Mouse (Mus musculus): ENCODE results near the gene Rnf135. TPM values are rescaled to one million over a fixed set of nuclear protein-coding genes. Genes with fewer than 3 reads are reported as not detected.

Rnf135 gene
- polyA plus RNA-seq, 1 experiment from 2014 or later, result 8.4 TPM

DNA sequence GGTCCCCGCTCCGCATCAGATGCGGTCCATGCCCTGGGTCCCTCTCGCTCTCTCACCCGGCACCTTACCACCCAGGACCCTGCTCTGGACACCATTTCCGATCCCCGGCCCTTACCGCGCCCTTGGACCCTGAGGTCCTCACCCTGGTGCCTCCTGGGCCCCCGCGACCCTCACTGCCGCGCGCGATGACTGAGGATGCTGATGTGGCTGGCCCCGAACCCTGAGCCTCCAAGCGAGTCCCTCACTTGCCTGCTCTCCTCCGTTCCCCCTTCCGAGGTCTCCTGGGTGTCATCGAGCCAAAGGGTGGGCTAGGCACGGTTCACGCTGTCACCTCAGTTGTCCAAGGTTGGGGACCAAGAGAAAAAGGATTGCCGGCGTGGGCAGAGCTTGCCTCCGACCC lies 29.1 kb upstream of the Rnf135 start:
- Histone ChIP-seq H3K27me3 (ENCODE audit: control insufficient read depth, insufficient read depth, low read length) (peaks cover 23% of the 10 kb centered on the region), H3K4me3 (ENCODE audit: low read depth, low read length) (peak overlapping the region; percentile 50), H3K4me1 (ENCODE audit: control insufficient read depth, insufficient read depth, low read length) (peaks cover 5% of the 10 kb centered on the region; the same call in 1 of the 2 replicates), H3K9ac (replicated peaks; ENCODE audit: low read depth, low read length) (0 out of 2 replicates have a peak overlapping the region, but pooled peaks have one; percentile 3), H3K9me3 (ENCODE audit: control insufficient read depth, low read depth, low read length) (no peaks in the 10 kb centered on the region), H3K36me3 (ENCODE audit: control insufficient read depth, insufficient read depth, low read length) (no peaks in the 10 kb centered on the region), H3K27ac (ENCODE audit: low read length) (no peak overlapping the region), H3K4me2 (replicated peaks; ENCODE audit: low read depth, low read length) (peak overlapping the region; percentile 78)
- no peak for ATAC-seq (ENCODE audit: insufficient number of reproducible peaks, insufficient read depth, low FRiP score, low read depth)
- 29% methylated on average over 25 of the region's 25 CpGs for WGBS

DNA sequence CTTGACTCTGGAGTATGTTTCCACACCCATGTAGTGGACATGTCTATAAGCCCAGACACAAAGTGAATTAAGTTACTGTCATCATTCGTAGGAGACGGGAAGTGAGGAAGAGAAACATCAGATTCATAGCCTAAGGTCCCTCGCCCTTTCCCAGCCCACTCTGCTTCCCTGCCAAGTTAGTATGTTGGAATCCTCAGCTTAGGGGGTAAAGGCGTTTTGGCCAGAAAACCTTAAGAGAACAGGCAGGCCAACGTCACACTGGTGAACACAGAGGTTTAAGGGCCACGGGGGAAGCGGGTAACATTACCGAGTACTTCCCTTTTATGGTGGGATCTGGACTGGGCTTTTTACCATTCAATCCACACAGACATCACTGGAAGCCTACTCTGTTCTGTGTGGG lies 28.1 kb upstream of the Rnf135 start:
- H3K27ac ChIP-seq (ENCODE audit: low read length), result no peak overlapping the region
- no peak overlapping the region for H3K4me2 ChIP-seq (replicated peaks; ENCODE audit: low read depth, low read length)
- ATAC-seq (ENCODE audit: insufficient number of reproducible peaks, insufficient read depth, low FRiP score, low read depth), result no peak
- no peaks in the 10 kb centered on the region for H3K36me3 ChIP-seq (ENCODE audit: control insufficient read depth, insufficient read depth, low read length)
- no peaks in the 10 kb centered on the region for H3K9me3 ChIP-seq (ENCODE audit: control insufficient read depth, low read depth, low read length)
- H3K9ac ChIP-seq (replicated peaks; ENCODE audit: low read depth, low read length), result no peak overlapping the region
- peaks cover 5% of the 10 kb centered on the region; the same call in 1 of the 2 replicates for H3K4me1 ChIP-seq (ENCODE audit: control insufficient read depth, insufficient read depth, low read length)
- H3K27me3 ChIP-seq (ENCODE audit: control insufficient read depth, insufficient read depth, low read length), result peaks cover 23% of the 10 kb centered on the region
- WGBS, result 84% methylated on average over 8 of the region's 8 CpGs
- no peak overlapping the region for H3K4me3 ChIP-seq (ENCODE audit: low read depth, low read length)

DNA sequence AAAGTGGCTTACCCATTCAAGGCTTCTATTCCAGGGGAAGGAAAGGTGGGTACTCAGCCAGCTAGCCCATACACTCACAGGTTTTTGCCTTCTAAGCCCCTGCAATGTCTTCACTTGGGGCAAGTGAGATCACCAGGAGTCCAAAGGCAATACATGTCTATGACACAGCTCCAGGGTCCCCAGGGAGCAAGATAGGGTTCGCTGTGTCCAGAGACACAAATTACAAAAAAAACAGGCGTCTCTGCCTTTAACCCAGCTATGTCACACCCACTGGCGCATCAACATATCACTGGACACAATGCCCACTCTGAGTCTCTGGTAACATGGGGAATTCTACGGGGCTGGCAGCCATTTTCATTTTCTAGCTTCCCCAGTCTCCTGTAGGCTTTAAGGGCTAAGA lies 27.7 kb upstream of the Rnf135 start:
- no peak overlapping the region for H3K4me3 ChIP-seq (ENCODE audit: low read depth, low read length)
- H3K4me1 ChIP-seq (ENCODE audit: control insufficient read depth, insufficient read depth, low read length), result peaks cover 5% of the 10 kb centered on the region; the same call in 1 of the 2 replicates
- ATAC-seq (ENCODE audit: insufficient number of reproducible peaks, insufficient read depth, low FRiP score, low read depth), result no peak
- H3K9ac ChIP-seq (replicated peaks; ENCODE audit: low read depth, low read length), result no peak overlapping the region
- WGBS, result 82% methylated on average over 4 of the region's 4 CpGs
- peaks cover 23% of the 10 kb centered on the region for H3K27me3 ChIP-seq (ENCODE audit: control insufficient read depth, insufficient read depth, low read length)
- H3K27ac ChIP-seq (ENCODE audit: low read length), result no peak overlapping the region
- H3K4me2 ChIP-seq (replicated peaks; ENCODE audit: low read depth, low read length), result no peak overlapping the region
- H3K36me3 ChIP-seq (ENCODE audit: control insufficient read depth, insufficient read depth, low read length), result no peaks in the 10 kb centered on the region
- H3K9me3 ChIP-seq (ENCODE audit: control insufficient read depth, low read depth, low read length), result no peaks in the 10 kb centered on the region

DNA sequence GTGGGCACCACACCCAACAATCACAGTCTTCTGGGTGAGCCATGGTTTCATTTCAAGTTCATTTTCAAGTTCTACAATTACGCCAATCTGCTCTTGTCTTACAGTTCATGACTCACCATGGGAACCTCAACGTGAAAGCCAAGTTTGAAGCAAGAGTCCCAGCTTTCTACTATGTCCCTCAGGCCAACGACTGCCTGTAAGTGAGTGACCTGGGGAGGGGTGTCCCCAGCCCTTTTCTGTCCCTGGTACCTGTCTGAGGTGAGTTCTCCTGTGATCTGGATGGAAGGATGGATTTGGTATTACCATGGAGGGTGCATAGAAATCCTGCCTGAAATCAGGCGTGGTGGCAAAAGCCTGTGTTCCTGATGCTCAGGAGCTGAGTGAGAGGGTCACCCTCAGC lies 26.8 kb upstream of the Rnf135 start:
- ATAC-seq (ENCODE audit: insufficient number of reproducible peaks, insufficient read depth, low FRiP score, low read depth), result no peak
- Histone ChIP-seq H3K36me3 (ENCODE audit: control insufficient read depth, insufficient read depth, low read length) (no peaks in the 10 kb centered on the region), H3K27me3 (ENCODE audit: control insufficient read depth, insufficient read depth, low read length) (peaks cover 23% of the 10 kb centered on the region), H3K4me2 (replicated peaks; ENCODE audit: low read depth, low read length) (no peak overlapping the region), H3K9ac (replicated peaks; ENCODE audit: low read depth, low read length) (no peak overlapping the region), H3K9me3 (ENCODE audit: control insufficient read depth, low read depth, low read length) (no peaks in the 10 kb centered on the region), H3K4me3 (ENCODE audit: low read depth, low read length) (no peak overlapping the region), H3K4me1 (ENCODE audit: control insufficient read depth, insufficient read depth, low read length) (peaks cover 5% of the 10 kb centered on the region; the same call in 1 of the 2 replicates), H3K27ac (ENCODE audit: low read length) (no peak overlapping the region)
- WGBS, result 85% methylated on average over 4 of the region's 4 CpGs

DNA sequence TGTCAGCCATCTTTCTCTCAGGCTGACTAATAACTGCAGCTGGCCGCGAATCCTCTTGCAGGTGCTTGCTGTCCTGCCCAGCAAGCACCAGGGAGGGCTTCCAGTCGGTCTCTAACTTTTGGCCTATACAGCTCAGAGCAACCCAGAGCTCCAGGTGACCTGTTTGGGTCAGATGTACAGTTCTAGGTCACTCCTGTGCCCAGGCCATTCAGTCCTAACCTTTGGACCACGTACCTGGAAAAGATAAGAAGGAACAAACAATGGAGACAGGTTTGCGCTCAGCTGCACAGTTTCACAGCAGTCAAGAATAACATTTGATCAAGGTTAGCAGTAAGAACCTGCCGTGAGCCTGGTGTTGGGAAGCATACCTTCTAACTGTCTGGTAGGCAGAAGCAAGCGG lies 24.6 kb upstream of the Rnf135 start:
- ATAC-seq (ENCODE audit: insufficient number of reproducible peaks, insufficient read depth, low FRiP score, low read depth), result no peak
- H3K36me3 ChIP-seq (ENCODE audit: control insufficient read depth, insufficient read depth, low read length), result no peaks in the 10 kb centered on the region
- 70% methylated on average over 7 of the region's 7 CpGs for WGBS
- H3K9ac ChIP-seq (replicated peaks; ENCODE audit: low read depth, low read length), result no peak overlapping the region
- no peak overlapping the region for H3K4me3 ChIP-seq (ENCODE audit: low read depth, low read length)
- H3K9me3 ChIP-seq (ENCODE audit: control insufficient read depth, low read depth, low read length), result no peaks in the 10 kb centered on the region
- H3K27me3 ChIP-seq (ENCODE audit: control insufficient read depth, insufficient read depth, low read length), result peaks cover 13% of the 10 kb centered on the region
- H3K4me1 ChIP-seq (ENCODE audit: control insufficient read depth, insufficient read depth, low read length), result peaks cover 3% of the 10 kb centered on the region; the same call in 1 of the 2 replicates
- H3K27ac ChIP-seq (ENCODE audit: low read length), result no peak overlapping the region
- no peak overlapping the region for H3K4me2 ChIP-seq (replicated peaks; ENCODE audit: low read depth, low read length)

DNA sequence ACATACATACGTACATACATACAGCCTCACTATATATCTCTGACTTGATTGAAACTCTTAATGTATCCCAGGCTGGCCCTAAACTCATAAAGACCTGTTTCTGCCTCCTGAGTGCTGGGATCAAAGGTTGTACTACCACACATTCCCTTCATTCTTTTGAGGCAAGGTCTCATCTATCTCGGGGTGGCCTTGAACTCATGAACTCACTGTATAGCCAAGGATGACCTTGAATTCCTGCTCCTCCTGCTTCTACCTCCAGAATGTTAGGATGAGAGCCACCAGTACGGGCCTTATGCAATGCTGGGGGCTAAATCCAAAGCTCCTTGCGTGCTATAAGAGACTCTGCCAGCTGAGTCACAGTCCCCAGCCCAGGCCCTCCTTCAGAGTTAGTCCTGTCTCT lies 22.6 kb upstream of the Rnf135 start:
- ATAC-seq (ENCODE audit: insufficient number of reproducible peaks, insufficient read depth, low FRiP score, low read depth), result no peak
- Histone ChIP-seq H3K9ac (replicated peaks; ENCODE audit: low read depth, low read length) (no peak overlapping the region), H3K9me3 (ENCODE audit: control insufficient read depth, low read depth, low read length) (no peaks in the 10 kb centered on the region), H3K36me3 (ENCODE audit: control insufficient read depth, insufficient read depth, low read length) (no peaks in the 10 kb centered on the region), H3K4me2 (replicated peaks; ENCODE audit: low read depth, low read length) (no peak overlapping the region), H3K4me1 (ENCODE audit: control insufficient read depth, insufficient read depth, low read length) (no peaks in the 10 kb centered on the region), H3K27me3 (ENCODE audit: control insufficient read depth, insufficient read depth, low read length) (no peaks in the 10 kb centered on the region), H3K27ac (ENCODE audit: low read length) (no peak overlapping the region), H3K4me3 (ENCODE audit: low read depth, low read length) (no peak overlapping the region)
- WGBS, result 73% methylated on average over 4 of the region's 4 CpGs

DNA sequence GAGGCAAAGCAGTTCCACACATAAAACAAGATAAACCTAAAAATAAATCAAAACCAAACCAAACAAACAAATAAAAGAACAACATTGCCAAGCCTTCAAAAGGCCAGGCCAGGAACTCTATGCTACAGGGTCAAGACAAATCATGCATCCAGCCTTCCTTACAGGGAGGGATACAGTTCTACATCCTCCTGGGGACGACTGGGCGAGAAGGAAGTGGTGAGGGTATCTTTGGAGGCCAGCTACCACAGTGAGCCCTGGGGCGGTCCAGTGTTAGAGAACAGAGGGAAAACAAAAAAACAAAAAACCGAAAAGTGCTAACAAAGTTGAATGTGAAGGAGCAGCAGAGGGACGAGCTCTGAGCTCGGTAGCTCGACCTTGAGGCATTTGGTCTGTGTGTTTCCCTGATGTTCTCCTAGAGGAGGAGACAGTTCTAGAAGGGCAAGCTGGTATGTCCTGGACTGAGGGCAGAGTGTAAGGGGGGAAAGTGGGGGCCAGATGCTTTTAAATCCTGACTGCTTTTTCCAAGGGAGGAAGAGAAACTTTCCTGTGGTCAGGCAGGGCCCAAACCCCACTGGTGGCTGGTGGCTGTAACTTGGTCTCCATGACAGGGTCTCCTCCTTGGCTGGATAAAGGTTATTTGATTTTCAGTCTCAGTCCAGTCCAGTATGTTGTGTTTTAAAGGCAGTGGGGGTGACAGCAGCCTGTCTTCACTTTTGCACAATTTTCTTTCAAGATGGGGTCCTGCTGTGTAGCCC lies 20.1 kb upstream of the Rnf135 start:
- H3K27me3 ChIP-seq (ENCODE audit: control insufficient read depth, insufficient read depth, low read length), result no peaks in the 10 kb centered on the region
- H3K27ac ChIP-seq (ENCODE audit: low read length), result no peak overlapping the region
- H3K9me3 ChIP-seq (ENCODE audit: control insufficient read depth, low read depth, low read length), result no peaks in the 10 kb centered on the region
- H3K36me3 ChIP-seq (ENCODE audit: control insufficient read depth, insufficient read depth, low read length), result no peaks in the 10 kb centered on the region
- WGBS, result 72% methylated on average over 7 of the region's 7 CpGs
- H3K4me2 ChIP-seq (replicated peaks; ENCODE audit: low read depth, low read length), result no peak overlapping the region
- H3K4me3 ChIP-seq (ENCODE audit: low read depth, low read length), result no peak overlapping the region
- H3K4me1 ChIP-seq (ENCODE audit: control insufficient read depth, insufficient read depth, low read length), result no peaks in the 10 kb centered on the region
- no peak overlapping the region for H3K9ac ChIP-seq (replicated peaks; ENCODE audit: low read depth, low read length)
- ATAC-seq (ENCODE audit: insufficient number of reproducible peaks, insufficient read depth, low FRiP score, low read depth), result no peak

DNA sequence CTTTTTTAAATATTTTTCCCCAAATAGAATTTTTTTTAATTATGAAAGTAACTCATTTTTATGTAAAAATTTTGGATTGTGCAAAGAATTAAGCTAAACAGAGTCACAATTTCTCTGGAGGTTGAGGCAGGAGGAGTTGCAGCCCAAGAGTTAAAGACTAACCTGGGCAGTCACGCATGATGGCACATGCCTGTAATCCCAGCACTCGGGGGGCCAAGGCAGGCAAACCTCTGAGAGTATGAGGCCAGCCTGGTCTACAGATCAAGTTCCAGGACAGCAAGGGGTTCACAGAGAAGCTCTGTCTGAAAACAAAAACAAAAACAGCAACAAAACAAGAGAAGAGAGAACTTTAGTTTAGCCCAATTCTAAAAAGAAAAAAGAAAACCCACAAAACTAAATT lies 19.4 kb upstream of the Rnf135 start:
- H3K4me3 ChIP-seq (ENCODE audit: low read depth, low read length), result no peak overlapping the region

DNA sequence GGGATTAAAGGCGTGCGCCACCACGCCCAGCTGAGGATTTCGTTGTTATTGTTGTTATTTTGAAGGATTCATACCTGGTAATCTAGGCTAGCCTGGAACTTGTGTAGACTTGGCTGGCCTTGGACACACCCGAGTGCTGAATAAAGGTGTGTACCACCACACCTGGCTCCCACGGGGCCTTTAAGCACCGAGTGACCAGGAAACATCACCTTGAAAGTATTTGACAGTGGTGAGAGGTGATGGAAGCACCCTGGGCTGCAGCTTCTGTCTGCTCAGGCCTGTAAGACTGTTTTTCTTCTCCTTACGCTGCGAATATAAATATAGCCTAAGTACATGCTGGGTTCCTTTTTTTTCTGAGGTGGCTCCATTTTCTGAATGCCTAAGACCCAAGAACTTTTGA lies 15.5 kb upstream of the Rnf135 start:
- H3K9me3 ChIP-seq (ENCODE audit: control insufficient read depth, low read depth, low read length), result no peaks in the 10 kb centered on the region
- ATAC-seq (ENCODE audit: insufficient number of reproducible peaks, insufficient read depth, low FRiP score, low read depth), result no peak
- no peaks in the 10 kb centered on the region for H3K36me3 ChIP-seq (ENCODE audit: control insufficient read depth, insufficient read depth, low read length)
- H3K4me2 ChIP-seq (replicated peaks; ENCODE audit: low read depth, low read length), result no peak overlapping the region
- H3K4me1 ChIP-seq (ENCODE audit: control insufficient read depth, insufficient read depth, low read length), result no peaks in the 10 kb centered on the region
- WGBS, result 90% methylated on average over 9 of the region's 9 CpGs
- no peak overlapping the region for H3K4me3 ChIP-seq (ENCODE audit: low read depth, low read length)
- no peak overlapping the region for H3K27ac ChIP-seq (ENCODE audit: low read length)
- no peak overlapping the region for H3K9ac ChIP-seq (replicated peaks; ENCODE audit: low read depth, low read length)
- no peaks in the 10 kb centered on the region for H3K27me3 ChIP-seq (ENCODE audit: control insufficient read depth, insufficient read depth, low read length)

More for the DNA sequence above, 19.4 kb upstream of the Rnf135 start:
- H3K27me3 ChIP-seq (ENCODE audit: control insufficient read depth, insufficient read depth, low read length), result no peaks in the 10 kb centered on the region
- ATAC-seq (ENCODE audit: insufficient number of reproducible peaks, insufficient read depth, low FRiP score, low read depth), result no peak
- H3K9ac ChIP-seq (replicated peaks; ENCODE audit: low read depth, low read length), result no peak overlapping the region
- H3K27ac ChIP-seq (ENCODE audit: low read length), result no peak overlapping the region
- WGBS, result 76% methylated on average over 2 of the region's 2 CpGs
- no peaks in the 10 kb centered on the region for H3K4me1 ChIP-seq (ENCODE audit: control insufficient read depth, insufficient read depth, low read length)
- no peaks in the 10 kb centered on the region for H3K36me3 ChIP-seq (ENCODE audit: control insufficient read depth, insufficient read depth, low read length)
- no peaks in the 10 kb centered on the region for H3K9me3 ChIP-seq (ENCODE audit: control insufficient read depth, low read depth, low read length)
- no peak overlapping the region for H3K4me2 ChIP-seq (replicated peaks; ENCODE audit: low read depth, low read length)
